Mouse (Mus musculus): ENCODE measurements around the gene Ror2.

- TF ChIP-seq CTCF (IDR thresholded peaks at IDR 0.05; ENCODE audit: low read depth) (no peak), EP300 (optimal IDR thresholded peaks at IDR 0.05) (no peak)
These were observed 155.9 kb downstream of the Ror2 start for GRCm38 (mm10) chr13:53130032-53130431.
